Mouse (Mus musculus): Measurements from ENCODE around the gene Stat4. TPM values are rescaled to one million over a fixed set of nuclear protein-coding genes. Genes with fewer than 3 reads are reported as not detected.
A peak's percentile ranks its signal among the peaks of the same experiment; 100 is the strongest.

The Stat4 gene
- total RNA-seq (2022): 1 to 10 TPM; 2.6 to 3.4 (median 2.9) TPM

DNA sequence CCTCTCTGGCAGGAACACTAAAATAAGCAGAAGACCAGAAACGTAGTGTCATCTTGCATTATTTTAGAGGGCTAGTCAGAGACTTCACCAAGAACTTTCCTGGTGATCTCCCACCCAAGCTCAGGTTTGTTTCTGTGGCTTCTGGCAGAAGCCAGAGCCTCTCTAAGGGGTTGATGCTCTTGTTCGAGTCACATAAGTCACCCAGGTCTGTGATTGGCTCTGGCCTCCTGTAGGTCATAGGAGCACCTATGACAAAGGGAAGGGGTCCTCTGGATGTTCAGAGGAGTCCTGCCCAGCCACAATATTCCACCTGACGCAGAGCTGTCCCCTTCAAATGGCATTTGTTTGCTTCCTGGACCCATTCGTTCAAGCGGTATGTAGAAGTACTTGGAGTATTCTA, at the start of gene Stat4:
Gene Stat4 (plus strand): TSS at position 301 of the 400 bp plus-strand sequence.
- no peak for DNase-seq (ENCODE audit: low spot score in 2 of 2)

DNA sequence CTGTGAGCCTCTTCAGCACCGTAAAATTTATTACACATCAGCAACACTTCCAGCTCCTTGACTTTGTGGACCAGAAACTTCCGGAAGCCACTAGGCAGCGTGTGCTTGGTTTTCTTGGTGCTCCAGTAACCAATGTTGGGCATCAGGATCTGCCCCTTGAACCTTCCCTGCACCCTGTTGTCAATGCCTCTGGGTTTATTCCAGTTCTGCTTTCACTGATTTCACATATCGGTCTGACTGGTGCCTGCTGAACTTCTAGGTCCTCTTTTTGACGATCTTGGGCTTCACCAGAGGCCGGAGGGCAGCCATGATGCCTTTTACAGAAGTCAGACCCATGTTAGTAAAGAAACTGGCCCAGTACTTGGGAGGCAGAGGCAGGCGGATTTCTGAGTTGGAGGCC, 48.6 kb upstream of the Stat4 start:
- DNase-seq (ENCODE audit: low spot score in 2 of 2): no peak

DNA sequence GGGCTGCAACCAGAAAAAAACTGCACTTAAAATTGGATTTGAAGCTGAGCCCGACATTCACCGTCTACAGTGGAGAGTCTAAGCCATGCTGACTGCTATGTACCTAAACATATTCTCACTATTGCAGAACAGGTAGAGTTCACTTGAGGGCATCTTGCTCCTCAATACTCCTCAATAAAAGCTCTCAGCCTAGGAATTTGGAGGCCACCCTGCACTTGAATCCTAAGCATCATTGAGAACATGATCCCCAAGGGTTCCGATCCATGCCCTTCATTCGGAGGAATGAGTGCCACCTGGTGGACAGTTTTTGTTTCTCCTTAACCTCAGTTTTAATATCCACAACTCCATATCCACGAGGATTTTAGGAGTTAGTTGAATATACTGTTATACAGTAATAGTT, 42.2 kb upstream of the Stat4 start:
- no peak for DNase-seq (ENCODE audit: low spot score in 2 of 2)

DNA sequence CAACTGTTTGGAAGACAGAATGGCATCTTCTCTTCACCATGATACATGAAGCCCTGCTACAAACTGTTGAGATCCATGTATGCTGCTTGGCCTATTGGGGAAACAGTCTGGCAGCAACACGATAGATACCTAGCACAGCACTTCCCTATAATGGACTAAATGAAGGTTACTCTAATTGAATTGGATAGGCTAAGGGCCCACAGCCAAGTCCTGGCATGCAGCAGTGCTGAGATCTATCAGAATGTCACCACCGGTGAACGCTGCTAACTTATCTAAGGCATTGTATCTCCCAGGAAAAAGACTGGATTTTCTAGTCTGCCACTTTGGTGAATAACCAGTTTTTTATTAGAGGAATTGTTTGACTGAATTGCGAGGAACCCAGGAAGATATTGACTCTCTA, 39.8 kb upstream of the Stat4 start:
- no peak for DNase-seq (ENCODE audit: low spot score in 2 of 2)

DNA sequence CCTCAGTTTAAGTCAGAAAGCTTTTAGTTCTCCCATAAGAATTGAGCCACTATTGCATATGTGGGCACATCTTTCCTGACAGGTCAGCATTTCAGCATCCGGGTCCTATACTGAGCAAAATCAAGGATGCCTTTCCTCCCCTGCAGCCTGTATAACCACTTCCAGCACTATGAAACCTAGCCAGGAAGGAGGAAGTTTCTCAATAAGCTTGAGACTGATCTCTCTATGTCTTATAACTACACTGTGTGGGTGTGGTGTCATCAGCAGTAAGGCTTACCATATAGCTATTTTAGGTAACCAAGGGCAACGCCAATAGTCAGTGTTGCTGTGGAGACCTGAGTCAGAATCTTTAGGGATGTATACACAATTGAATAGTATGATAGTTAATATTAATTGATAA, 22.3 kb upstream of the Stat4 start:
- DNase-seq (ENCODE audit: low spot score in 2 of 2): no peak

DNA sequence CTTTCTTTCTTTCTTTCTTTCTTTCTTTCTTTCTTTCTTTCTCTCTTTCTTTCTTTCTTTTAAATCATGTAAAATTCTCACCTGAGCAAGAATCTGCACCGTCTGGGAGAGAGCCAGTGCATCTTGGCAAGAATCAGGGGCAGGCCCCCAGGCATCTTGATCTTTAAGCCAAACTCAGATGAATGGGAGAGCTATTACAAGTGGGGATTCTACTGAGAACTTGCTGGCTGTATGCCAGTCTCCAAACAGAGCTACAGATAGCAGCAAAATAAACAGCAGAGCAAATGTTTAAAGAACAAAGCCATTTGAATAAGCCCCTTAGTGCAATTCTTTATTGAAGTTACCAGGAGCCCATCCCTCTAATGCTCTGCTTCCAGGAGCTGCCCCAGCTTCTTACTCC, 18.0 kb upstream of the Stat4 start:
- DNase-seq (ENCODE audit: low spot score in 2 of 2): no peak

DNA sequence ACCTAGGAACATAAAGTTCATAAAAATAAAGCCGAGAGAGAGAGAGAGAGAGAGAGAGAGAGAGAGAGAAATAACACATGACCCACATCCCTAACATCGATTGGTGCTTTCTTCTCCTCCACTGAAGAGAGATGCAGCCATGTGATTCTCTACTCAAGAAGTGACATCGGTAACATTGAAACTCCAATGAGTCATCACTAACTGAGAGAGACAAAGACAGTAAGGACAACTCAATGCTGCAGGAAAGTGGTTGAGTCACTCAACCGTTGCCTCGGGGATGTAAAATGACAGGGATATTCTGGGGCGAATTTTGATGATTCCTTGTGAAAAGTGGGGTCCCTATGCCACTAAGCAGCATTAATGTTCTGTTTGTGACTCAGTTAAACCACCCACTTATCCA, 16.8 kb upstream of the Stat4 start:
- no peak for DNase-seq (ENCODE audit: low spot score in 2 of 2)

DNA sequence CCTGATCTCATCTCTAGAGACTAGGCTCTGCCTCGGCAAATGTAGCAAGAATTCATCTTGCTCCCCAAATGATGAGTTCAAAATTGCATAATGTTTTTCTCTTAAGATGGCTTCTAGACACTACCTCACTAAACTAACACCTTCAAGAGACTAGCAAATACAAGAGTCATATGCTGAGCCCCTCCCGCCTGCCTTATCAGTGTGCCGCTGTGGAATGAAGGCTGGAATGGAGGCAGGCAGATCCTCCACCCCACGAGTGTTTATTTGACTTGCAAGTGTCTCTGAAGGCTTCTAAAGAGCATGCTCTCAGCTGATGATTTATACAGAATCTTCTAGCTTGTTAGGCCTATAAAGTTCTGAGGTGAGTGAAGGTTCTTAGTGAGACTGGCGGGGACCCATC, 11.4 kb upstream of the Stat4 start:
- no peak for DNase-seq (ENCODE audit: low spot score in 2 of 2)

DNA sequence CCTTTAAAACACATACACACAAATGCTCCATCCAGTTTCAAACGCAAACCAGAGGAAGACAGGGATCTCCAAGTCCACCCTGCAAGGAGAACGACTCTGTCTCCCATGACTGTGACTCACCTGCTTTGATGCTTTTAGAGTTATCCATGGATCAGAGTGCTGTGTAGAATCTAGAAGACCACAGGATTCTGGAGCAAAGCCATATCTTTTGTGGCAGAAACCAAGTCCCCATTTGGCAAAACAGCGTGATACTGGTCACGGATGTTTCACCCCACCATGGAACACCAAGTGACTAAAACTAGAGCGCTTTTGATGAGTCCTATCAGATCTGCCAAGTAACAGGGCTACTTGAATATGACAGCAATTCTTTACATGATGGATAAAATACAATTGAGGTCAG, 7.9 kb upstream of the Stat4 start:
- DNase-seq (ENCODE audit: low spot score in 2 of 2): no peak

DNA sequence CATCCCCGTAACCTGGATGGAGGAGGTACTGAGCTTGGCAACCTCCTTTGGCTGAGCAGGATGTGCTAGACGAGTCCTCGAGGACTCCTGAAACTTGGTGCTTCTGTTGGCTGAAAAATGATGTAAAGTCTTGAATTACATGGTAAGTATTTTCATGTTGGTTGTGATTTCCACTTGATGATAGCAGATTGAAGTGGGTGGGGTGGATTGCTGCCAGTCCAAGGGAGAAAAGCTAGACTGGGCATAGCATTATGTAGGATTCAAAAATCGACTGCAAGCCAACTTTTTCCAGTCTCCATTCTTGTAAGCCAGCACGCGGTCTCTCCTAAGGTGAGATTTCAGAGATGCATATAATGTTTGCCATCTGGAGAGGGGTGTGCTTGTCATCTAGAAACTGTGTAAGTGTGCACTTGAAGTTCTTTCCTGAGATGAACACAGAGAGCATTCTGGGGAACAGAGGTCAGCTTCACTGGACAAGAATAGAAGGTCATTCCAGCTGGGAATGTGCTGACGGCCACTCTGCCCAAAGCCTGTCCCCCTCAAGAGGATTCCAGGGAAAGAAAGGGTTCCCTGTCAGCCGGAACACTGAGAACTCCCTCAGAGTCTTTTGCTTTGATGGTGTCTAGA, 5.1 kb downstream of the Stat4 start:
- peak in 1 of 2 experiments; percentile 73 for DNase-seq (ENCODE audit: low spot score in 2 of 2)

DNA sequence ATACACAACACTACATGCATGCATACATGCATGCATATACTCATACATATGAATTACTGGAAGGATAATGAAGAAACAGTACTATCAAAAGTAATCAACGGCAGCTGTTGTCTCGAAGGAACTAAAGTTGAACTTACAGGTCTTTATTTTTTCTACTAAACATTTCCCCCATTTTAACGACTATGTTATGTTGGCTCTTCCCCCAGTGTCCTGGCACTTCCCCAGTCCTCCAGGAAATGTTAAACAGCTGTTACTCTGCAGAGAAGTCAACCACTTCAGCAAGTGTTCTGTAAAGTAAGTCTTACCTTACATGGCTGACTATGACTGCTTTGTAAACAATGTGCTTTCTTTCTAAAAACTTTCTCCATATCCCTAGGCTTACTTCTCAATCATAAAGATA, 9.1 kb downstream of the Stat4 start:
- DNase-seq (ENCODE audit: low spot score in 2 of 2): no peak

DNA sequence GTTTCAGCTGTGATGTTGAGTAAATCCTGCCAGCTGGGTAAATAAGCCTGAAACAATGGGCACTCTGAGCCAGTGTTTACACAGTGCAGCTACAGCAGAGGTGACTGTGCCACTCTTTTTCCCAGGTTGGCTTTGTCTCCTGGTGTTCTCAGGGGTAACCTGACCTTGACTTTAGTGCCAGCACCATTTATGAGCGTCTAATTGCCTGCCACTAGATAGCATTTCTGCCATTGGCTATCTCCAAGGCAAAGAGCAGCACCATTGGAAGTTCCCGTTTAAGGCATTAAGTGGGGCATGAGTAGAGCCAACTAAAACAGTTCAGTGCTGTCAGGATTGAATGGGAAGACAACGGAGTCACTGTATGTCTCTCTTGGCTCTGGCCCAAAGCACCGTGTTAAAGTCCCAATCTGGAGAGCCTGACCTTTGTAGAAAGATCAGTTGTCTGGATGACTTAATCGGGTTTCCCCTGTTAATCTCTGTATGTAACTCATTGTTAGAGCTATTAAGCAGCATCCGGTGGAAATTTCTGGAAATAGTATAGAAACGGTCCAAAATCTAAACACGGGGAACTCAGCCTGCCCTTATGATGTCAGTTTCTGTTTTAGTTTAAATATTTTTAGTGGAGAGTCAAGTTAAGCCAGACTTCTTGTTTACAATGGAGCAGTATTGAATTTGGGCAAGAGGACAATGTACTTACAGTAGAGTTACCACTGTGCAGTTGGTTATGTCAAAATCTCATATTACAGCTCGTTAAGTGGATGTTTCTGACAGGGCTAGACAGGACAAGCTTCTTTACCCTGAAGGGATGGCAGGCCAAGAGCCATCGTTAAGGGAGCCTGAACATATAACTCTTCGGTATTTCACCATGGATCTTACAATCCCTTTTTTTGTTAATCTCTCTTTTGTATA, 10.1 kb downstream of the Stat4 start:
- no peak for DNase-seq (ENCODE audit: low spot score in 2 of 2)

DNA sequence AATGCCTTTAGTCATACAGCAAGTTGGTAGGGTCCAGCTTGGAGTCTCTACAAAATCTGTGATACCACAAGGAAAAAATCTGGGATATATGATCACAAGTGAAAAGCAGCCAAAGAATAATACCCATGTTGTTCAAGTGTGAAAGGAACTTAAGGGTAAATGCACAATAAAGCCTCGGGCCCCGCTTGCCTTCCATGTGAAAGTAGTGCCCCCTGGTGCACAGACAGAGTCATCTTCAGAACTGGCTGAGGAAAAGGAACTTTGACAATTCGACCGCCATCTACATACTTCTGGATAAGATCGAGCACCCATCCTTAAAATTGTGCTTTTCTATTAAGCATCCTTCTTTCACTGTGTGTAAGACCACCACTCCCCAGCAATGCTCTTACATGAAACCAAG, 11.6 kb downstream of the Stat4 start:
- DNase-seq (ENCODE audit: low spot score in 2 of 2): no peak

DNA sequence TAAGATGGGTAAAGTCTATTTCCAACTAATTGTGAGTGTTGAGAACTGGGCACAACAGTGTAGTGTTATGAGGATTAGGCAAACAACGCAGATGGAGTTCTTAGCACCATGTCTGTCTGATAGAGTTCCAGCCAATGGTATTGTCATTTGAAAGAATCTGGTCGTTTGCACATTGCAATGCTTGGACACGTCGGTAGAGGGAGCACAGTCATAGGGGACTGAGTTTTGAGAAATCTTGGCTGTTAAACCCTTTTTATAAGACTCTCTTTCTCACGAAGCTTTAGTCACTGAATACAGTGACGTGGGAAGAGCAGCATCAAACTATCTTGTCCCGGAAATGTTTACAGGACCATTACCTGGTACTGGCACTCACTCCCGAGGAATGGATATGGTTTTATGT, 17.1 kb downstream of the Stat4 start:
- peak; percentile 22 to 56 for DNase-seq (ENCODE audit: low spot score in 2 of 2)

DNA sequence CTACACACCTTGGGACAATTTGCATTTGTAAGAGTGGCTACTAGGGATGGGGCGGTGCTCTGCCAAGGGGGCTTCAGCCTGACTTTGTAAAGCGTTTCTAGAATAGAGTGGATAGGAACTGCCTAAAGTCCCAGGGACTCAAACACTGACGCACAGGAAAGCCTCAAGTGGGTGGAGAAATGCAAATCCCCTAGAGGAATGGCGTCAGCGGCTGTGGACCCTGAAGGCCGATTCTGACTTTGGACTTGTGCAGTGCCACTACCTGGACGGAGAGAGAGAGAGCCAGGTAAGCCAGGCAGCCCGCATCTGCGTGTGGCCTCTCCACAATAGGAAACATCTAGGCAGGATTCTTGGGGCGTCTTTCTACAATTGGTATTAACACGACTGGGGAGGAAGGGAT, 21.5 kb downstream of the Stat4 start:
- no peak for DNase-seq (ENCODE audit: low spot score in 2 of 2)

DNA sequence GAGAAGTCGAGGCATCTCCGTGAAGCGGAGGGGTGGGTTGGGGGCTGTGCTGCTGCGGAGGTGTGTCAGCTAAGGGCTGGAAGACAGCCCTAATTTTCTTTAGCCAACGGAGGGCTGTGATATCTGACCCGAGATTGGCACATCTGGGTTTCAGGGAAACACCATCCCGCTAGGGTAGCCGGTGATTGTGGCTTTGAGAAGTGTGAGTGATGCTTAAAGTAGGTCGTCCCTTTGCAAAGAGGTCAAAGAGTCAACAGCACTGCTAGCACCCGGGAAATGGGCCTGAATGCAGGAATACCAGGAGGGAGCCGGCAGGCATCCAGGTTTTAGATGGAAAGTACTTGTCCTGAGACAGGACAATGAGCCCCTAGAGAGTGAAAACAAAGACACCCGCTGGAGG, 22.0 kb downstream of the Stat4 start:
- no peak for DNase-seq (ENCODE audit: low spot score in 2 of 2)

DNA sequence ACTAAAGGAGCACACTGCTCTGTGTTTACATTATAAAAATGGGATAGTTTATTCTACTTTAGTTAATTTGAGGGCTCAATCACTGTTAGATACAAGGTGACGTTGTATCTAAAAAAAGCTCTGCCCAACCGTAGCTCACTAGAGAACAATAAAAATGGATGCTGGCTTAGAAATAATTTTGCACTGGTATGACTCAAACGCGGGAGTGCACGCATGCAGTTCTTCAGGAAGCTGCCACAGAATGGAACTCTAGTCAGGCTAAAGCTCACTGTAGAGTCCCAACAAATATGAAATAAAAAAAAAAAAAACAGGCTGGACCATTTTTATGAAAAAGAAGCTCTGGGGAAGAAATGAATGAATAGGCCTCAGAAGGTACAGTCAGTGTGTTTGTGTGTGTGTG, 23.8 kb downstream of the Stat4 start:
- DNase-seq (ENCODE audit: low spot score in 2 of 2): no peak

DNA sequence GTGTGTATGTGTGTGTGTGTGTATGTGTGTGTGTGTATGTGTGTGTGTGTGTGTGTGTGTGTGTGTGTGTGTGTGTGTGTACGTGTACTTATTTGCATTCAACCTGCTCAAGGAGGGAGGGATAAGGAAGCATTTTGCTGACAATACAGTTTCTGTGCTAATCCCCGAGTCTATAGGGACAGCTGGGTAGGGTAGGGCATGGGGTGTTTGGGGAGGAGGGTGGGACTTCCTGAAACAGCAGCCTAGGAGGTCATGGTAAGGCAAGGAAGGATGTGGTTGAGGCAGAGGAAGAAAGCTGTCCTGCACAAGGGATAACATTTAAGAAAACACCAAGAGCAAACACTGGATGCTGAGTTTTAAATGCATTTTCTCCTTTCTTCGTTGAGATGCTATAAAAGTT, 24.3 kb downstream of the Stat4 start:
- DNase-seq (ENCODE audit: low spot score in 2 of 2): no peak

DNA sequence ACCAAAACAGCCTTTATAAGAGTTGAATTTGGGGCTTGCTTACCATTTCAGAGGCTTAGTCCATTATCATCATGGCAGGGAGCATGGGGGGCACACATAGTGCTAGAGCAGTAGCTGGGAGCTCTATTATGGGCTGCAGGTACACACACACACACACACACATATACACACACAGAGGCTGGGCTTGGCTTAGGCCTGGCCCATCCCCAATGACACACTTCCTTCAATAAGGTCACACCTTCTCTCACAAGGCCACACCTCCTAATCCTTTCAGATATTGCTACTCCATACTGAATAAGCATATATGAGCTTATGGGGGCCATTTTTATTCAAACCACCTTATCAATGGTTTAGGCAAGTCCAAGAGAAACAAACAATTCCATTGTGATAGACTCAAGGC, 25.3 kb downstream of the Stat4 start:
- DNase-seq (ENCODE audit: low spot score in 2 of 2): no peak

DNA sequence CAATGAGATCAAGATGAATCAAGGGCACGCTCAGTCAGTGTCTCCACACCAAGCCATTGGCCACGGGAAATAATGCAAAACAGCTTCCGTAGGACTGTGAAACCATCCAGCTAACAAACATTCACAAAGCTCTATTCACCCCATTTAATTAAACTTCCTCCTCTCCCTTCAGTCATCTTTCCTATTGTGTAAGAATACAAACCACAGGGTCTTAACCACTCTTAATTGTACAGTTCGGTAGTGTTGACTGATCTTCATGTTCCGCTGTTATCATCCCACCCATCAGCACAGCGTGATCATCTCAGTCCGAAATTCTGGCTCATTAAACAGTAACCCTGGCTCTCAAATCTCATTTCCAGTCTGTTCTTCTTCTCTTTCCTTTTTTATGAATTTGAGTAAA, 25.8 kb downstream of the Stat4 start:
- no peak for DNase-seq (ENCODE audit: low spot score in 2 of 2)

DNA sequence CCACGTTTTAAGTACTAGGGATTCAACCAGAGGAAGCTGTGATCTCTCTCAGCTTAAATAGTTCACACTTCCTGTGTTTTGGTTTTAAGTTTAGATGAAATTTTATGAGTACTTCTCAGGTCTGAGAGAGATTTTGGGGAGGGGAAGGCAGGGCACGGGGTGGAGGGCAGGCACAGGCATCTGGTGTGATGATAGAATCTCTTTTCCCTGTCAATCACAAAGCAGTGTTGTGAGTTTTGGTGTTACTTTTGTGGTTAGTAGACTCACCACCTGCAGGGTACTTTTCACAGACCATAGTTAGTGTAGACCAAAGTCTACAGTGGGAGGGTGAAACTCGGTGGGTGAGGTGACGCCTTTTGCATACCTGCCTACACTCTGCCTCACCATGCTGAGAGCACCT, 32.7 kb downstream of the Stat4 start:
- no peak for DNase-seq (ENCODE audit: low spot score in 2 of 2)

DNA sequence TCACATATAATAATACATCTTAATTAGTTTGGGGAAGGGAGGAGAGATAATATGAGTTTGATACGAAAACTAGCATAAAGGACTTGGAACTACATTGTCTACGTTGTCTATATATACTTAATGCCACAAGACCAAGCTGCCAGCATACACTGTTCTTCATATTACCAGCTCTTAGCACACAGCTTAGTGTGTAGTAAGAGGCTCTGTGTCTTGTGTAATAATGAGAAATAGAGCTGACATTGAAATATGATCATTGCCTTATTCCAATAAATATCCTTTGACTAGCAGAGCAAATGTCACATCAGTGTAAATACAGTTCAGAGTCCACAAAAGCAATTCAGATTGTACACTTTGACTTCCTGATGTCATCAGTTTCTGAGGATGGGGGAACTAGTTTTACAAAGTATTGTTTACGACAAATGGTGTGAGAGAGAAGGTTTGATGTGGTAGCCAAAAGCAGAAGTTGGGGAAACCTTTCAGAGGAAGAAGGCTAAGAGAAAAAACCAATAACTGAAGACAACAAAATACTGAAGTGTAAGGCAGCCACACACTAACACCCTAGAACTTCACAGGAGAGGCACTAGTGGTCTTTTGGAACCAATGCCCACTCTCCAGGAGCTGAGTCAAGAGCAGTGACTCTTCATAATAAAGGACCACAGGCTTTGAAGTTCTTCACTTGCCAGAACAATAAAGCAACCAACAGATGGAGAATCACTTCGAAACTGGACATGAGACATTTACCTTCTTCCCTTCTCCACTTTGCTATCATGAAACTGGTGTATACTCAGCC, 35.2 kb downstream of the Stat4 start:
- no peak for DNase-seq (ENCODE audit: low spot score in 2 of 2)
